Mouse (Mus musculus) neural tube, embryonic 14.5 days (tissue): ENCODE measurements at regions not wholly inside any gene's neighbourhood (a gene's known extent, or its start where the extent isn't known, plus 50 kb on each side); places are given as distances from the start of the nearest gene placed in this dataset.

Experiments
- ATAC-seq: fragments of 200-750 bp; cut with Nextera tagmentation; 2 replicates; pipeline ENCODE4 v1.8.0; 2017; ENCODE audit warnings: low read depth, mild to moderate bottlenecking, moderate TSS enrichment, moderate library complexity
- H3K27ac ChIP-seq: fragments of 300-500 bp; sonication (generic); 2 replicates; pipeline ENCODE4 v1.5.1; 2014; ENCODE audit warnings: low read depth, mild to moderate bottlenecking, control low read depth, low read length, moderate library complexity, mixed read lengths
- H3K27me3 ChIP-seq: fragments of 300-500 bp; sonication (generic); 2 replicates; pipeline ENCODE4 v1.6.1; 2014; ENCODE audit warnings: low read length; ENCODE audit not compliant: control insufficient read depth, insufficient read depth
- H3K36me3 ChIP-seq: fragments of 300-500 bp; sonication (generic); 2 replicates; pipeline ENCODE4 v1.6.1; 2014; ENCODE audit warnings: low read length, mixed read lengths; ENCODE audit not compliant: control insufficient read depth, insufficient read depth
- H3K4me1 ChIP-seq: fragments of 300-500 bp; sonication (generic); 2 replicates; pipeline ENCODE4 v1.6.1; 2014; ENCODE audit warnings: low read length; ENCODE audit not compliant: control insufficient read depth, insufficient read depth
- H3K4me2 ChIP-seq: fragments of 300-500 bp; sonication (generic); 2 replicates; pipeline ENCODE4 v1.6.1; 2014; ENCODE audit warnings: mild to moderate bottlenecking, low read depth, low read length, control low read depth
- H3K4me3 ChIP-seq: fragments of 300-500 bp; sonication (generic); 2 replicates; pipeline ENCODE4 v1.5.1; 2014; ENCODE audit warnings: low read depth, low read length, control low read depth, mixed read lengths
- H3K9ac ChIP-seq: fragments of 300-500 bp; sonication (generic); replicated peaks from 2 replicates; pipeline ENCODE4 v1.6.1; 2014; ENCODE audit warnings: low read depth, mild to moderate bottlenecking, control low read depth, low read length, mixed read lengths
- H3K9me3 ChIP-seq: fragments of 300-500 bp; sonication (generic); 2 replicates; pipeline ENCODE4 v1.6.1; 2016; ENCODE audit warnings: low read length; ENCODE audit not compliant: control insufficient read depth
- WGBS: fragments of 180-500 bp; shearing (Covaris S2); extraction: QIAGEN DNeasy Blood & Tissue Kit; methylation state at CpG from one replicate; pipeline ENCODE4 v1.1.7; 2014; 5-methylcytosine and 5-hydroxymethylcytosine counted together

DNA sequence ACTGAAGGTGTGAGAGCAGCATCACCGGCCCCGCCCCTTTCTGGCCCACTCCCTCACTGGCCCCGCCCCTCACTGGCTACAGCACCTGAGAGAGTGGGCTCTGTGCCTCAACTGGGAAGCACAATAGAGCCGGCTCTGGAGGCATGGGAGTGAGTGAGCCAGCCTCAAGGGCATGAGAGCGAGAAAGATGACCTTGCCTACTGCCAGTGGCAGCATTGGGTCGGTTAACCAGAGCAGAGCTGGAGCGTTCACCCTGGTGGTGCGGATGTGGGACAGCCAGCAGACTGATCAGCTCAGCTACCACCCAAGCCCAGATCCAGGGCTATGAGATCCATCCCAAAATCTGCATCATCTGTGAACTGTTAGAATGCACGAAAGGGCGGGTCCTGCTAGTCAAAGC lies 304.7 kb upstream of the Hs6st1 start:
- 84% methylated on average over 10 of the region's 10 CpGs for WGBS
- H3K4me1 ChIP-seq: no peaks in the 10 kb centered on the region
- H3K9me3 ChIP-seq: no peaks in the 10 kb centered on the region
- ATAC-seq: no peak
- no peaks in the 10 kb centered on the region for H3K27me3 ChIP-seq
- no peak overlapping the region for H3K4me2 ChIP-seq
- no peaks in the 10 kb centered on the region for H3K36me3 ChIP-seq
- no peak overlapping the region for H3K9ac ChIP-seq
- H3K27ac ChIP-seq: no peak overlapping the region
- H3K4me3 ChIP-seq: no peak overlapping the region

DNA sequence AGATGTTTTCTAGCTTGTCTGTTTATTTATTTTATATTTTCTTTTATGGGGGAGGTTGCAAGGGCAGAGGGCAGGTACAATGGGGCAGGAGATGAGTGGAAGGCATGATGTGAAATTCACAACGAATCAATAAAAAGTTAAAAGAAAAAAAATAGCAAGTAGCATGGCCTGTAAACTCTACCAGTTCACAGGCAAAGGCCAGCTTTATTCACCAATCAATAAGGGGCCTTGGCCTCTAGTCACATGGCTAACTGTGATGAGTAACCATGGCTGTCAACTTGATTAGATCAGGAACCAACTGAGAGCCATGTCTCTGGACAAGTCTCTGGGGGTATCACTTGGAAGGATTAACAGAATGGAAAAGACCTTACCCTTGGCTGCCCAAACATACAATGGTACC lies 304.1 kb upstream of the Hs6st1 start:
- no peak overlapping the region for H3K4me3 ChIP-seq
- 97% methylated on average over 1 of the region's 1 CpGs for WGBS
- H3K9ac ChIP-seq: no peak overlapping the region
- ATAC-seq: no peak
- H3K27me3 ChIP-seq: no peaks in the 10 kb centered on the region
- H3K9me3 ChIP-seq: no peaks in the 10 kb centered on the region
- no peaks in the 10 kb centered on the region for H3K36me3 ChIP-seq
- no peaks in the 10 kb centered on the region for H3K4me1 ChIP-seq
- no peak overlapping the region for H3K4me2 ChIP-seq
- H3K27ac ChIP-seq: no peak overlapping the region

DNA sequence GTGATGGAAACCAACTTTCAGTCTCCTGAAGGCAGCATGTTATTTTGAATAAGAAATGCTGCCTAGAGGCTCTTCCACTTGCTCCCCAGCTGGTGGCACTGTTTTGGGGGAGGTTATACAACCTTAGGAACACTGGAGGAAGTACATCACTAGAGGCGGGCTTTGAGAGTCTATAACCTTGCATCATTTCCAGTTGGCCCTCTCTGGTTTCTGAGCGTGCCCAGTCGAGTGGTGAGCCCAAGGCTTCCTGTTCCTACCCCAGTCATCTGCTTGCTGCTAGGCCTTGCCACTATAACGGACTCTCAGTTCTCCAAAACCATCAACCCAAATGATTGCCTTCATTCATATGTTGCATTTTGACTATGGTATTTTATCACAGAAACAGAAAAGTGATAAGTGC lies 302.5 kb upstream of the Hs6st1 start:
- H3K4me3 ChIP-seq: no peak overlapping the region
- ATAC-seq: no peak
- H3K9me3 ChIP-seq: no peaks in the 10 kb centered on the region
- no peak overlapping the region for H3K27ac ChIP-seq
- 91% methylated on average over 4 of the region's 4 CpGs for WGBS
- no peak overlapping the region for H3K4me2 ChIP-seq
- no peaks in the 10 kb centered on the region for H3K4me1 ChIP-seq
- no peaks in the 10 kb centered on the region for H3K27me3 ChIP-seq
- H3K9ac ChIP-seq: no peak overlapping the region
- no peaks in the 10 kb centered on the region for H3K36me3 ChIP-seq

- no peak overlapping the region for H3K4me3 ChIP-seq
- no peak for ATAC-seq
- no peak overlapping the region for H3K9ac ChIP-seq
- 97% methylated on average over 5 of the region's 5 CpGs for WGBS
- no peaks in the 10 kb centered on the region for H3K9me3 ChIP-seq
- H3K4me1 ChIP-seq: no peaks in the 10 kb centered on the region
- H3K36me3 ChIP-seq: no peaks in the 10 kb centered on the region
- H3K27me3 ChIP-seq: no peaks in the 10 kb centered on the region
- no peak overlapping the region for H3K27ac ChIP-seq
- no peak overlapping the region for H3K4me2 ChIP-seq
These were observed 301.9 kb upstream of the Hs6st1 start for GRCm38 (mm10) chr1:35766271-35766670.

- Histone ChIP-seq H3K27me3 (no peaks in the 10 kb centered on the region), H3K4me2 (no peak overlapping the region), H3K36me3 (no peaks in the 10 kb centered on the region), H3K4me3 (no peak overlapping the region), H3K4me1 (no peaks in the 10 kb centered on the region), H3K27ac (no peak overlapping the region), H3K9me3 (no peaks in the 10 kb centered on the region), H3K9ac (no peak overlapping the region)
- 82% methylated on average over 6 of the region's 6 CpGs for WGBS
- no peak for ATAC-seq
These were observed 295.6 kb upstream of the Hs6st1 start for GRCm38 (mm10) chr1:35772567-35772966.

- Histone ChIP-seq H3K36me3 (no peaks in the 10 kb centered on the region), H3K4me2 (no peak overlapping the region), H3K9me3 (no peaks in the 10 kb centered on the region), H3K4me1 (no peaks in the 10 kb centered on the region), H3K9ac (no peak overlapping the region), H3K27ac (no peak overlapping the region), H3K4me3 (no peak overlapping the region), H3K27me3 (no peaks in the 10 kb centered on the region)
- ATAC-seq: no peak
- 100% methylated on average over 2 of the region's 2 CpGs for WGBS
These were observed 293.6 kb upstream of the Hs6st1 start for GRCm38 (mm10) chr1:35774566-35774965.

DNA sequence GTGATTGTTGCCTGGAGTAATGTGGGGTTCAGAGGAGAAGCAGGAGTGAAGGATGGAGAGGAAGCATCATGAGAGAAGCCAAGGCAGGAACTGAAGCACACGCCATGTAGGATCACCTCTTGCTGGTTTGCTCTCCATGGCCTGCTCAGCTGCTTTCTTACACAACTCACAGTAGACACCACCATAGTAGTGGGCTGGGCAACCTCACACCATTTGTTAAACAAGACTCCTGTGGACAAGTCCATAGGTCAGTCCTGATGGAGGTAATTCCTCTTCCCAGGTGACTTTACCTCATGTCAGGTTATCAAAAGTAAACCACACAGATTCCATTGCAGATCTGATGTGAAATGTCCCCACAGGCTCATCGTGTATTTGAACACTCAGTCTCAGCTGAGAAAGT lies 285.5 kb upstream of the Hs6st1 start:
- Histone ChIP-seq H3K27ac (no peak overlapping the region), H3K27me3 (no peaks in the 10 kb centered on the region), H3K4me2 (no peak overlapping the region), H3K4me1 (no peaks in the 10 kb centered on the region), H3K9me3 (no peaks in the 10 kb centered on the region), H3K36me3 (no peaks in the 10 kb centered on the region), H3K4me3 (no peak overlapping the region), H3K9ac (no peak overlapping the region)
- no peak for ATAC-seq
- WGBS: 90% methylated on average over 2 of the region's 2 CpGs

DNA sequence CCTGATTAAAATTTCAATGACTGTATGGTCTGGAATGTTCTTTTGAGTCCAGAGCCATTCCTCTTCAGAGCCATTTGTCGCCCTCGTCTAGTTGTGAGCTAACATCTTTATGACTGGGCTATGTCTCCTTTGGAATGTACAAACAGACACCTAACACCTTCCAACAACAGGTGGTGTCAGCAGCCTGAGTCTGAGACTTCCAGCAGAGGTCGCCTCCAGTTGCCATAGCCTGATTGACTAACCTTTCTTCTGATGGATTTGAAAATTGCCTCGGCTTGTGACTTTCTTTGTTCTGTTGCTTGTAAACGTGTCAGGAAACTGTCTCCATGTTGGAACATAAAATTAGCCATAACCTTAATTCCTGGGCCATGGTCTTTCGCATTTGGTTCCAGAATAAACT lies 284.8 kb upstream of the Hs6st1 start:
- H3K9me3 ChIP-seq: no peaks in the 10 kb centered on the region

GRCm38 (mm10) chr1:35786241-35786640 lies 282.0 kb upstream of the Hs6st1 start:
- H3K4me1 ChIP-seq: no peaks in the 10 kb centered on the region
- no peaks in the 10 kb centered on the region for H3K36me3 ChIP-seq
- no peak for ATAC-seq
- H3K9ac ChIP-seq: no peak overlapping the region
- no peak overlapping the region for H3K27ac ChIP-seq
- no peaks in the 10 kb centered on the region for H3K9me3 ChIP-seq
- WGBS: 100% methylated on average over 4 of the region's 4 CpGs
- H3K4me3 ChIP-seq: no peak overlapping the region
- no peak overlapping the region for H3K4me2 ChIP-seq
- H3K27me3 ChIP-seq: no peaks in the 10 kb centered on the region

More for the DNA sequence above, 284.8 kb upstream of the Hs6st1 start:
- ATAC-seq: no peak
- Histone ChIP-seq H3K27ac (no peak overlapping the region), H3K36me3 (no peaks in the 10 kb centered on the region), H3K9ac (no peak overlapping the region), H3K4me1 (no peaks in the 10 kb centered on the region), H3K4me2 (no peak overlapping the region), H3K27me3 (no peaks in the 10 kb centered on the region), H3K4me3 (no peak overlapping the region)
- 74% methylated on average over 6 of the region's 6 CpGs for WGBS

GRCm38 (mm10) chr1:35786668-35787213 lies 281.5 kb upstream of the Hs6st1 start:
- 61% methylated on average over 8 of the region's 8 CpGs for WGBS
- H3K4me2 ChIP-seq: no peak overlapping the region
- H3K27me3 ChIP-seq: no peaks in the 10 kb centered on the region
- H3K4me3 ChIP-seq: no peak overlapping the region
- H3K27ac ChIP-seq: no peak overlapping the region
- no peak overlapping the region for H3K9ac ChIP-seq
- no peak for ATAC-seq
- no peaks in the 10 kb centered on the region for H3K4me1 ChIP-seq
- H3K36me3 ChIP-seq: no peaks in the 10 kb centered on the region
- no peaks in the 10 kb centered on the region for H3K9me3 ChIP-seq
